Mouse (Mus musculus): ENCODE measurements around the gene Ereg. TPM values are rescaled to one million over a fixed set of nuclear protein-coding genes. Genes with fewer than 3 reads are reported as not detected.

Ereg gene
- total and polyA plus RNA-seq, 3 experiments: not detected

DNA sequence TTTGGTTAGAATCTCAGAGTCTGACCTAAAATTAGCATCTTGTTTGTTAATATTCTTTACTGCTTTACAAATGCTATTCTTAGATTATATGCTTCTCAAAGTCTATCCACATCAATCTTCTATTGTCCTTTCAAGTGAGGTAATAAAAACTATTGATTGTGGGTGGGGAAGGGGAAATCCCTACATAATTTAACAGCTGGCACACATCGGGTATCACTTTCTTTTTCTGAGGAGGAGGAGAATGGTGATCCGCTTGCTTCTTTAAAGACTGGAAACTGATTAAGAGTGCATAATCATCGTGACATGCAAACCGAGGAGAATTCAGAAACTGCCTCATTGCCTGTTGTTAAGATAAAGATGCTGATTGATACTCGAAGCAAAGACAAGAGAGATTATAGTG, 31.8 kb downstream of the Ereg start:
- H3K79me2 ChIP-seq (replicated peaks; ENCODE audit: control insufficient read depth, extremely low read depth, insufficient read depth, poor library complexity, severe bottlenecking): no peaks in the 10 kb centered on the region
- H3K4me1 ChIP-seq (ENCODE audit: control insufficient read depth in 1 of 2, insufficient read depth in 2 of 2): peaks cover 5 to 17% of the 10 kb centered on the region in 2 experiments; a peak in 3 of 4 replicates
- in situ Hi-C loops (cut with MboI; ENCODE audit: low pct_ligation_motif_present, low pct_unique_long_range_greater_than_20kb, low sequenced_read_pairs): no loop called here
- no peak overlapping the region for H3K4me3 ChIP-seq (replicated peaks in 1 of 3; ENCODE audit: low read depth in 2 of 3, low read length in 2 of 3, poor library complexity in 1 of 3)
- H3K36me3 ChIP-seq (replicated peaks in 1 of 2; ENCODE audit: control insufficient read depth in 1 of 2, insufficient read depth in 1 of 2, low read length in 1 of 2): no peaks in the 10 kb centered on the region
- H3K27me3 ChIP-seq (replicated peaks): no peaks in the 10 kb centered on the region
- H3K9ac ChIP-seq (ENCODE audit: insufficient read depth, low read depth): no peak overlapping the region
- H3K4me2 ChIP-seq (ENCODE audit: insufficient read depth, low read depth, poor library complexity, severe bottlenecking): peak overlapping the region; percentile 34; the same call in 1 of the 2 replicates
- no peak overlapping the region for H3K27ac ChIP-seq (ENCODE audit: insufficient read depth, low read depth)
- H3K9me3 ChIP-seq (replicated peaks; ENCODE audit: low read length): no peaks in the 10 kb centered on the region
- DNase-seq (ENCODE audit: extremely low read depth): no peak
- dilution Hi-C loops (cut with MboI; ENCODE audit: extremely low pct_ligation_motif_present, extremely low pct_unique_long_range_greater_than_20kb, low sequenced_read_pairs): no loop called here
- no peak for TF ChIP-seq MEF2A (IDR thresholded peaks at IDR 0.05; ENCODE audit: borderline replicate concordance, low read depth, low read length)
- peak; percentile 28; the same call in 1 of the 2 replicates for TF ChIP-seq ETS1 (conservative IDR thresholded peaks at IDR 0.05; ENCODE audit: low read depth, low read length)
- TF ChIP-seq UBTF (IDR thresholded peaks at IDR 0.05; ENCODE audit: low read depth, low read length): no peak
- 0 out of 2 replicates have a peak, but pooled peaks have one; percentile 13 for TF ChIP-seq EP300 (IDR thresholded peaks at IDR 0.05; ENCODE audit: low read length)
- TF ChIP-seq KAT2A (IDR thresholded peaks at IDR 0.05; ENCODE audit: insufficient replicate concordance, low read length): no peak

DNA sequence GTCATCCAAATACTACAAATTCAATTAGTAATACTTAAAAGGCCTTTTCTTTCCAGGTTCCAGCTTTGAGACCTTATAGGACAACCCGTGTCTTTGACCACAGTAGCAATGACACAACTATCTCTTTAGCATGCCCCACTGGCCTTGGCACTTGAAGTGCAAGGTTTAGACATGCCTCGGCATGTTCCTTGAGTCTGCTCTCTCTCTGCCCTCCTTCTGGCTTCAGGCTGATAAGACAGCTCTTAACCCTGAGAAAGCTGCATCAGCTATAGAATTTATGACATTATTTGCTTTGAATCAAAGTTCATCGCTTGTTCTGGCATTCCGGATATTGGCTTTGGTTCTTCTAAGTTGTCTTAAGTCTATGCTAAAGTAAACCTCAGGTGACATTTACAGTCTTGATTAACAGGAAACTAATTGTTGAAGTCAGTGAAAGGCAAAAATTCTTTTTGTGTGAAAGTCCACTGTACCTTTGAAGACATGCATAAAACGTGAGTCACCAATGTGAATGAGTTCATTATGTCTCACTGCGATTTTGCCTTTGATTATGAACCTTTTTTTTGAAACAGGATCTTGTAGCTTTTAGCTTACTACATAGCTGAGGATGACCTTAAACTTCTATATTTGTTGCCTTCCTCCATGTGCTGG, 35.7 kb downstream of the Ereg start:
- peak; percentile 32 for DNase-seq (ENCODE audit: extremely low read depth)
- Histone ChIP-seq H3K9ac (ENCODE audit: insufficient read depth, low read depth) (no peak overlapping the region), H3K4me2 (ENCODE audit: insufficient read depth, low read depth, poor library complexity, severe bottlenecking) (0 out of 2 replicates have a peak overlapping the region, but pooled peaks have one; percentile 13), H3K27ac (ENCODE audit: insufficient read depth, low read depth) (peak overlapping the region; percentile 50), H3K4me3 (replicated peaks in 1 of 3; ENCODE audit: low read depth in 2 of 3, low read length in 2 of 3, poor library complexity in 1 of 3) (no peak overlapping the region), H3K9me3 (replicated peaks; ENCODE audit: low read length) (no peaks in the 10 kb centered on the region), H3K27me3 (replicated peaks) (no peaks in the 10 kb centered on the region), H3K79me2 (replicated peaks; ENCODE audit: control insufficient read depth, extremely low read depth, insufficient read depth, poor library complexity, severe bottlenecking) (no peaks in the 10 kb centered on the region), H3K4me1 (ENCODE audit: control insufficient read depth in 1 of 2, insufficient read depth in 2 of 2) (peaks cover 9 to 32% of the 10 kb centered on the region in 2 experiments), H3K36me3 (replicated peaks in 1 of 2; ENCODE audit: control insufficient read depth in 1 of 2, insufficient read depth in 1 of 2, low read length in 1 of 2) (no peaks in the 10 kb centered on the region)
- TF ChIP-seq MYC (IDR thresholded peaks at IDR 0.05; ENCODE audit: low read depth, low read length) (no peak), MAFK (IDR thresholded peaks at IDR 0.05; ENCODE audit: insufficient replicate concordance, low read length) (no peak), MAX (IDR thresholded peaks at IDR 0.05; ENCODE audit: low read length) (peak; percentile 26; the same call in 1 of the 2 replicates), EP300 (IDR thresholded peaks at IDR 0.05; ENCODE audit: low read length) (no peak), POLR2A (IDR thresholded peaks at IDR 0.05; ENCODE audit: low read depth, low read length) (no peak), PAX5 (IDR thresholded peaks at IDR 0.05; ENCODE audit: low read length) (no peak), BHLHE40 (IDR thresholded peaks at IDR 0.05; ENCODE audit: low read depth, low read length) (no peak; the same call in 1 of the 2 replicates), ZMIZ1 (IDR thresholded peaks at IDR 0.05; ENCODE audit: low read depth, low read length) (0 out of 2 replicates have a peak, but pooled peaks have one; percentile 21), HCFC1 (IDR thresholded peaks at IDR 0.05; ENCODE audit: low read depth, low read length) (no peak), CHD1 (IDR thresholded peaks at IDR 0.05; ENCODE audit: low read depth, low read length) (peak; percentile 95), MEF2A (IDR thresholded peaks at IDR 0.05; ENCODE audit: borderline replicate concordance, low read depth, low read length) (no peak), MAZ (IDR thresholded peaks at IDR 0.05; ENCODE audit: low read depth, low read length) (no peak), NELFE (IDR thresholded peaks at IDR 0.05; ENCODE audit: low read depth, low read length) (no peak), RCOR1 (conservative IDR thresholded peaks at IDR 0.05; ENCODE audit: low read depth, low read length) (no peak), ZC3H11A (IDR thresholded peaks at IDR 0.05; ENCODE audit: low read depth, low read length) (no peak), SMC3 (IDR thresholded peaks at IDR 0.05; ENCODE audit: low read depth, low read length) (no peak), NRF1 (IDR thresholded peaks at IDR 0.05; ENCODE audit: low read depth, low read length) (no peak), UBTF (IDR thresholded peaks at IDR 0.05; ENCODE audit: low read depth, low read length) (no peak), ELF1 (IDR thresholded peaks at IDR 0.05; ENCODE audit: low read depth, low read length) (no peak), IRF4 (IDR thresholded peaks at IDR 0.05; ENCODE audit: low read depth, low read length) (0 out of 2 replicates have a peak, but pooled peaks have one; percentile 16), SIN3A (IDR thresholded peaks at IDR 0.05; ENCODE audit: low read length) (no peak), CTCF (conservative IDR thresholded peaks at IDR 0.05 in 1 of 2, IDR thresholded peaks at IDR 0.05 in 1 of 2; ENCODE audit: low read depth in 2 of 2, low read length in 2 of 2) (no peak), CHD2 (IDR thresholded peaks at IDR 0.05; ENCODE audit: low read length) (no peak), USF2 (conservative IDR thresholded peaks at IDR 0.05; ENCODE audit: low read depth, low read length) (no peak), E2F4 (IDR thresholded peaks at IDR 0.05; ENCODE audit: insufficient replicate concordance, low read depth, low read length) (no peak), ZNF384 (IDR thresholded peaks at IDR 0.05; ENCODE audit: low read depth, low read length) (no peak), USF1 (IDR thresholded peaks at IDR 0.05; ENCODE audit: low read depth, low read length) (no peak), TCF12 (IDR thresholded peaks at IDR 0.05; ENCODE audit: low read depth, low read length) (peak; percentile 42; the same call in 1 of the 2 replicates), MXI1 (IDR thresholded peaks at IDR 0.05; ENCODE audit: low read depth, low read length) (no peak)
- in situ Hi-C loops (cut with MboI; ENCODE audit: low pct_ligation_motif_present, low pct_unique_long_range_greater_than_20kb, low sequenced_read_pairs) (no loop called here), dilution Hi-C loops (cut with MboI; ENCODE audit: extremely low pct_ligation_motif_present, extremely low pct_unique_long_range_greater_than_20kb, low sequenced_read_pairs) (no loop called here)
